Mouse (Mus musculus) olfactory bulb, adult 2 months (tissue): ENCODE results near the gene Tmem117.

ENCODE experiments used
- CTCF ChIP-seq: fragments of 200-500 bp; IDR thresholded peaks from 2 replicates; pipeline ENCODE4 v1.5.1; 2012; ENCODE audit warnings: low read depth, mild to moderate bottlenecking, low read length, moderate library complexity; ENCODE audit not compliant: insufficient read depth
- POLR2A ChIP-seq: fragments of 200-500 bp; IDR thresholded peaks from 2 replicates; pipeline ENCODE4 v1.6.1; 2012; ENCODE audit warnings: mild to moderate bottlenecking, low read depth, low read length, moderate library complexity; ENCODE audit not compliant: insufficient read depth

- TF ChIP-seq POLR2A (no peak), CTCF (no peak)
These were observed 209.6 kb downstream of the Tmem117 start for GRCm38 (mm10) chr15:94838646-94839045.
